Mouse (Mus musculus): ENCODE data around the gene Fam72a. TPM values are rescaled to one million over a fixed set of nuclear protein-coding genes. Genes with fewer than 3 reads are reported as not detected.

The Fam72a gene
- polyA plus RNA-seq (2012; rRNA removed; ENCODE audit: low replicate concordance), result 0.12 and 0.29 TPM in 2 replicates

GRCm38 (mm10) chr1:131527281-131528080, at the start of gene Fam72a, which contains the start of gene Srgap2:
Fam72a (plus strand) TSS chr1:131527903.
Srgap2 (minus strand) TSS chr1:131527352.

Other genes with a start within 250 kb of the Fam72a start
- gene Ikbke, start 248.3 kb upstream of the Fam72a start, polyA plus RNA-seq (2012; rRNA removed; ENCODE audit: low replicate concordance), result 43.0 and 44.2 TPM in 2 replicates
- 21.9 and 23.1 TPM in 2 replicates for gene Srgap2, start 551 bp upstream of the Fam72a start, polyA plus RNA-seq (2012; rRNA removed; ENCODE audit: low replicate concordance)
- not detected in 2 replicates for gene Avpr1b, start 71.3 kb downstream of the Fam72a start, polyA plus RNA-seq (2012; rRNA removed; ENCODE audit: low replicate concordance)
- gene Ctse, start 110.4 kb downstream of the Fam72a start, polyA plus RNA-seq (2012; rRNA removed; ENCODE audit: low replicate concordance), result 13.5 and 22.8 TPM in 2 replicates
- 11.5 and 22.1 TPM in 2 replicates for gene Rab7b, start 160.8 kb downstream of the Fam72a start, polyA plus RNA-seq (2012; rRNA removed; ENCODE audit: low replicate concordance)
- 0.17 TPM in 1 of 2 replicates, not detected in the other for gene Slc26a9, start 216.1 kb downstream of the Fam72a start, polyA plus RNA-seq (2012; rRNA removed; ENCODE audit: low replicate concordance)

All from mammary gland, adult 2 months (tissue).